Mouse (Mus musculus) forebrain, embryonic 10.5 days (tissue): ENCODE results near the gene Trpm5. TPM values are rescaled to one million over a fixed set of nuclear protein-coding genes. Genes with fewer than 3 reads are reported as not detected.

ENCODE experiments used
- DNase-seq: peaks from one replicate; pipeline ENCODE4 v3.0.0-alpha.2; 2017; ENCODE audit warnings: low spot score; ENCODE audit errors: extremely low spot score
- H3K27ac ChIP-seq: fragments of 300-500 bp; sonication (generic); 2 replicates; pipeline ENCODE4 v1.5.1; 2016; ENCODE audit warnings: mild to moderate bottlenecking
- H3K27me3 ChIP-seq: fragments of 300-500 bp; sonication (generic); 2 replicates; pipeline ENCODE4 v1.6.1; 2016; ENCODE audit warnings: mild to moderate bottlenecking; ENCODE audit not compliant: poor library complexity, severe bottlenecking
- H3K36me3 ChIP-seq: fragments of 300-500 bp; sonication (generic); replicated peaks from 2 replicates; pipeline ENCODE4 v1.6.1; 2016; ENCODE audit warnings: mild to moderate bottlenecking, moderate library complexity
- H3K4me1 ChIP-seq: fragments of 300-500 bp; sonication (generic); 2 replicates; pipeline ENCODE4 v1.6.1; 2016
- H3K4me3 ChIP-seq: fragments of 300-500 bp; sonication (generic); 2 replicates; pipeline ENCODE4 v1.5.1; 2016; ENCODE audit warnings: mild to moderate bottlenecking, moderate library complexity
- H3K9me3 ChIP-seq: fragments of 300-500 bp; sonication (generic); 2 replicates; pipeline ENCODE4 v1.6.1; 2016; ENCODE audit warnings: mild to moderate bottlenecking, moderate library complexity
- WGBS: fragments of 180-500 bp; shearing (Covaris S2); methylation state at CpG from one replicate; pipeline ENCODE4 v1.1.7; 2016; 5-methylcytosine and 5-hydroxymethylcytosine counted together
- polyA plus RNA-seq: library from polyadenylated mRNA; unstranded; fragments of >200 nt; fragmentation: Nextera tagmentation; extraction: Ambion mirVana; gene quantifications from 2 replicates; pipeline ENCODE4 v1.2.1, GENCODE M21; 2016

The Trpm5 gene
- polyA plus RNA-seq, 1 experiment from 2014 or later: 0.90 TPM

- Histone ChIP-seq H3K4me1 (no peaks in the 10 kb centered on the region), H3K27me3 (no peaks in the 10 kb centered on the region), H3K4me3 (no peak overlapping the region), H3K36me3 (0 out of 2 replicates have a peak, but pooled peaks cover 2% of the 10 kb centered on the region), H3K9me3 (no peaks in the 10 kb centered on the region), H3K27ac (no peak overlapping the region)
- 95% methylated on average over 2 of the region's 2 CpGs for WGBS
- DNase-seq: no peak
Observed at GRCm38 (mm10) chr7:143023499-143023898, 70.9 kb downstream of the Trpm5 start.

GRCm38 (mm10) chr7:143021356-143022164 is 72.9 kb downstream of the Trpm5 start:
- 75% methylated on average over 5 of the region's 5 CpGs for WGBS
- no peaks in the 10 kb centered on the region for H3K27me3 ChIP-seq
- no peaks in the 10 kb centered on the region for H3K4me1 ChIP-seq
- H3K36me3 ChIP-seq: 0 out of 2 replicates have a peak, but pooled peaks cover 2% of the 10 kb centered on the region
- no peak overlapping the region for H3K4me3 ChIP-seq
- no peak for DNase-seq
- no peaks in the 10 kb centered on the region for H3K9me3 ChIP-seq
- no peak overlapping the region for H3K27ac ChIP-seq

GRCm38 (mm10) chr7:143020764-143021163 is 73.7 kb downstream of the Trpm5 start:
- Histone ChIP-seq H3K4me1 (peaks cover 7% of the 10 kb centered on the region), H3K9me3 (no peaks in the 10 kb centered on the region), H3K27ac (no peak overlapping the region), H3K36me3 (0 out of 2 replicates have a peak, but pooled peaks cover 2% of the 10 kb centered on the region), H3K4me3 (no peak overlapping the region), H3K27me3 (no peaks in the 10 kb centered on the region)
- WGBS: 79% methylated on average over 3 of the region's 3 CpGs
- DNase-seq: no peak

GRCm38 (mm10) chr7:143020040-143020439 is 74.4 kb downstream of the Trpm5 start:
- Histone ChIP-seq H3K36me3 (0 out of 2 replicates have a peak, but pooled peaks cover under 1% of the 10 kb centered on the region), H3K27me3 (no peaks in the 10 kb centered on the region), H3K27ac (no peak overlapping the region), H3K4me1 (peaks cover 10% of the 10 kb centered on the region), H3K4me3 (no peak overlapping the region), H3K9me3 (no peaks in the 10 kb centered on the region)
- no peak for DNase-seq

Other genes with a start within 250 kb of the Trpm5 start
- 10.9 and 11.9 TPM in 2 replicates for gene Th, start 163.5 kb downstream of the Trpm5 start, polyA plus RNA-seq
- 0.31 and 0.40 TPM in 2 replicates for gene Ascl2, start 125.4 kb downstream of the Trpm5 start, polyA plus RNA-seq
- 6.0 and 6.8 TPM in 2 replicates for gene Tspan32, start 89.6 kb downstream of the Trpm5 start, polyA plus RNA-seq
- gene Cd81, start 41.9 kb downstream of the Trpm5 start, polyA plus RNA-seq: 225 and 250 TPM in 2 replicates
- gene Tssc4, start 25.4 kb downstream of the Trpm5 start, polyA plus RNA-seq: 131 and 132 TPM in 2 replicates
- gene Kcnq1, start 11.7 kb upstream of the Trpm5 start, polyA plus RNA-seq: 0.92 and 1.3 TPM in 2 replicates